Mouse (Mus musculus) cortical plate, adult 2 months (tissue): ENCODE data around the gene Ddx54. TPM values are rescaled to one million over a fixed set of nuclear protein-coding genes. Genes with fewer than 3 reads are reported as not detected.
A peak's percentile ranks its signal among the peaks of the same experiment; 100 is the strongest.

Experiments
- H3K27ac ChIP-seq: fragments of 200-500 bp; 2 replicates; pipeline ENCODE4 v1.5.1; 2012; ENCODE audit warnings: low read length, control low read depth, inconsistent platforms; ENCODE audit not compliant: insufficient read depth
- H3K4me1 ChIP-seq: fragments of 200-500 bp; 2 replicates; pipeline ENCODE4 v1.6.1; 2011; ENCODE audit warnings: low read length; ENCODE audit not compliant: control insufficient read depth, insufficient read depth
- H3K4me3 ChIP-seq: fragments of 200-500 bp; 2 replicates; pipeline ENCODE4 v1.5.1; 2011; ENCODE audit warnings: mild to moderate bottlenecking, low read length, control low read depth; ENCODE audit not compliant: insufficient read depth
- CTCF ChIP-seq: fragments of 200-500 bp; IDR thresholded peaks from 2 replicates; pipeline ENCODE4 v1.5.1; 2011; ENCODE audit warnings: mild to moderate bottlenecking, control low read depth, low read length; ENCODE audit not compliant: insufficient read depth; ENCODE audit errors: extremely low read depth
- POLR2A ChIP-seq: fragments of 200-500 bp; IDR thresholded peaks from 2 replicates; pipeline ENCODE4 v1.6.1; 2011; ENCODE audit warnings: mild to moderate bottlenecking, low read length, control low read depth; ENCODE audit not compliant: insufficient read depth; ENCODE audit errors: extremely low read depth
- polyA plus RNA-seq: library from polyadenylated mRNA; depleted of rRNA; stranded (reverse); fragments of >200 nt; gene quantifications from 2 replicates; pipeline ENCODE4 v1.2.3, GENCODE M21; 2012

Gene Ddx54
- polyA plus RNA-seq, 1 experiment, result 31.0 TPM

GRCm38 (mm10) chr5:120607335-120607734 is 5.2 kb upstream of the Ddx54 start:
- TF ChIP-seq CTCF (no peak), POLR2A (no peak)
- H3K27ac ChIP-seq, result no peak overlapping the region
- H3K4me3 ChIP-seq, result no peak overlapping the region

GRCm38 (mm10) chr5:120609246-120609775 is 3.2 kb upstream of the Ddx54 start:
- TF ChIP-seq CTCF (no peak), POLR2A (no peak)
- Histone ChIP-seq H3K27ac (no peak overlapping the region), H3K4me1 (peaks cover 2% of the 10 kb centered on the region; the same call in 1 of the 2 replicates), H3K4me3 (no peak overlapping the region)

More at GRCm38 (mm10) chr5:120607335-120607734, 5.2 kb upstream of the Ddx54 start:
- peaks cover 2% of the 10 kb centered on the region; the same call in 1 of the 2 replicates for H3K4me1 ChIP-seq

GRCm38 (mm10) chr5:120610906-120611305 is 1.6 kb upstream of the Ddx54 start:
- no peak overlapping the region for H3K27ac ChIP-seq
- no peak for TF ChIP-seq POLR2A
- TF ChIP-seq CTCF, result no peak
- H3K4me1 ChIP-seq, result peaks cover 2% of the 10 kb centered on the region; the same call in 1 of the 2 replicates
- H3K4me3 ChIP-seq, result peak overlapping the region; percentile 46; the same call in 1 of the 2 replicates

- Histone ChIP-seq H3K4me1 (peaks cover 2% of the 10 kb centered on the region; the same call in 1 of the 2 replicates), H3K27ac (no peak overlapping the region), H3K4me3 (peak overlapping the region; percentile 46)
- no peak for TF ChIP-seq POLR2A
- TF ChIP-seq CTCF, result no peak
Observed at GRCm38 (mm10) chr5:120611416-120611815, 1.1 kb upstream of the Ddx54 start.

GRCm38 (mm10) chr5:120612822-120613604 is 474 bp downstream of the Ddx54 start:
- Histone ChIP-seq H3K4me1 (peaks cover 2% of the 10 kb centered on the region; the same call in 1 of the 2 replicates), H3K27ac (peak overlapping the region; percentile 95), H3K4me3 (peak overlapping the region; percentile 46)
- TF ChIP-seq POLR2A, result peak; percentile 58; the same call in 1 of the 2 replicates
- no peak for TF ChIP-seq CTCF

GRCm38 (mm10) chr5:120615903-120616302 is 3.4 kb downstream of the Ddx54 start:
- Histone ChIP-seq H3K4me3 (no peak overlapping the region), H3K27ac (no peak overlapping the region), H3K4me1 (peaks cover 1% of the 10 kb centered on the region; the same call in 1 of the 2 replicates)
- TF ChIP-seq POLR2A (no peak), CTCF (peak; percentile 32; the same call in 1 of the 2 replicates)

GRCm38 (mm10) chr5:120618778-120619177 is 6.2 kb downstream of the Ddx54 start:
- Histone ChIP-seq H3K27ac (no peak overlapping the region), H3K4me1 (peaks cover 3% of the 10 kb centered on the region; the same call in 1 of the 2 replicates), H3K4me3 (no peak overlapping the region)
- TF ChIP-seq CTCF (no peak), POLR2A (no peak)

GRCm38 (mm10) chr5:120619201-120619600 is 6.7 kb downstream of the Ddx54 start:
- Histone ChIP-seq H3K4me3 (no peak overlapping the region), H3K27ac (no peak overlapping the region), H3K4me1 (peaks cover 3% of the 10 kb centered on the region; the same call in 1 of the 2 replicates)
- TF ChIP-seq CTCF (peak; percentile 98), POLR2A (no peak)

GRCm38 (mm10) chr5:120620375-120621077 is 8.0 kb downstream of the Ddx54 start:
- TF ChIP-seq POLR2A, result no peak
- TF ChIP-seq CTCF, result peak; percentile 95
- no peak overlapping the region for H3K27ac ChIP-seq
- H3K4me1 ChIP-seq, result peaks cover 3% of the 10 kb centered on the region; the same call in 1 of the 2 replicates
- no peak overlapping the region for H3K4me3 ChIP-seq
